Mouse (Mus musculus) intestine, embryonic 14.5 days (tissue): ENCODE measurements at regions not wholly inside any gene's neighbourhood (a gene's known extent, or its start where the extent isn't known, plus 50 kb on each side); places are given as distances from the start of the nearest gene placed in this dataset.

ENCODE experiments used
- ATAC-seq: fragments of 200-750 bp; cut with Nextera tagmentation; replicated peaks from 2 replicates; pipeline ENCODE4 v1.8.0; 2017; ENCODE audit warnings: low read depth, moderate number of reproducible peaks, moderate TSS enrichment, moderate library complexity; ENCODE audit not compliant: low FRiP score, low TSS enrichment
- DNase-seq: peaks from one replicate; pipeline ENCODE4 v3.0.0-alpha.2; 2018; ENCODE audit warnings: low spot score
- H3K27ac ChIP-seq: fragments of 300-500 bp; sonication (generic); 2 replicates; pipeline ENCODE4 v1.5.1; 2014; ENCODE audit warnings: low read depth, mild to moderate bottlenecking, control low read depth
- H3K27me3 ChIP-seq: fragments of 300-500 bp; sonication (generic); replicated peaks from 2 replicates; pipeline ENCODE4 v1.6.1; 2014; ENCODE audit warnings: low read length, control low read depth; ENCODE audit not compliant: control insufficient read depth, insufficient read depth
- H3K36me3 ChIP-seq: fragments of 300-500 bp; sonication (generic); 2 replicates; pipeline ENCODE4 v1.6.1; 2014; ENCODE audit warnings: low read length, control low read depth; ENCODE audit not compliant: control insufficient read depth, insufficient read depth
- H3K4me1 ChIP-seq: fragments of 300-500 bp; sonication (generic); replicated peaks from 2 replicates; pipeline ENCODE4 v1.6.1; 2014; ENCODE audit warnings: low read length, control low read depth, mixed read lengths; ENCODE audit not compliant: control insufficient read depth, insufficient read depth
- H3K4me2 ChIP-seq: fragments of 300-500 bp; sonication (generic); 2 replicates; pipeline ENCODE4 v1.6.1; 2014; ENCODE audit warnings: low read length
- H3K4me3 ChIP-seq: fragments of 300-500 bp; sonication (generic); 2 replicates; pipeline ENCODE4 v1.5.1; 2014; ENCODE audit warnings: low read depth, low read length, control low read depth, mixed read lengths
- H3K9ac ChIP-seq: fragments of 300-500 bp; sonication (generic); 2 replicates; pipeline ENCODE4 v1.6.1; 2014; ENCODE audit warnings: mild to moderate bottlenecking, low read length
- H3K9me3 ChIP-seq: fragments of 300-500 bp; sonication (generic); 2 replicates; pipeline ENCODE4 v1.6.1; 2016; ENCODE audit warnings: low read length, control low read depth; ENCODE audit not compliant: control insufficient read depth
- WGBS: fragments of 180-500 bp; shearing (Covaris S2); extraction: QIAGEN DNeasy Blood & Tissue Kit; methylation state at CpG from one replicate; pipeline ENCODE4 v1.1.7; 2014; 5-methylcytosine and 5-hydroxymethylcytosine counted together

GRCm38 (mm10) chr16:78490245-78490644, 86.3 kb downstream of the D16Ertd472e start:
- Histone ChIP-seq H3K27me3 (no peaks in the 10 kb centered on the region), H3K27ac (no peak overlapping the region), H3K4me1 (no peaks in the 10 kb centered on the region), H3K4me3 (peak overlapping the region; percentile 12), H3K9me3 (no peaks in the 10 kb centered on the region), H3K9ac (no peak overlapping the region), H3K36me3 (no peaks in the 10 kb centered on the region), H3K4me2 (peak overlapping the region; percentile 47)
- ATAC-seq (0 out of 2 replicates have a peak, but pooled peaks have one; percentile 50), DNase-seq (peak; percentile 62)
- WGBS = 18% methylated on average over 12 of the region's 12 CpGs

GRCm38 (mm10) chr16:78489604-78490003, 86.9 kb downstream of the D16Ertd472e start:
- no peak for DNase-seq

DNA sequence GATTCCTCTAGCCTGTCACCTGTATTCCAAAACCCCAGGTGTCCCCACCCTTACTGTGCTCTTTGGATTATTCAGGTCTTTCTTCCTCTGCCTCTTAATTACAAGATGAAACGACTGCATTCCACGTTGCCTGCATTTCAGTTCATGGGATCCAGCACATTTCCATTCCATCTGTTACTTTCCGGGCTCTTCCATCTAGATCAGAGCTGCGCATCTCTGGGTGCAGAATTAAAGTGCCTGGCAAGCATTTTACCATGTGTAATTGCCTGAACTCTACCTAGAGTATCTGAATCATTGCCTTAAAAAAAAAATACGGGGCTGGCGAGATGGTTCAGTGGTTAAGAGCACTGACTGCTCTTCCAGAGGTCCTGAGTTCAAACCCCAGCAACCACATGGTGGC, 90.0 kb downstream of the D16Ertd472e start:
- no peak for ATAC-seq
- no peak overlapping the region for H3K27ac ChIP-seq
- no peaks in the 10 kb centered on the region for H3K36me3 ChIP-seq
- H3K4me2 ChIP-seq = no peak overlapping the region
- DNase-seq = no peak
- no peaks in the 10 kb centered on the region for H3K4me1 ChIP-seq
- 89% methylated on average over 6 of the region's 6 CpGs for WGBS
- no peak overlapping the region for H3K4me3 ChIP-seq
- H3K27me3 ChIP-seq = no peaks in the 10 kb centered on the region
- H3K9ac ChIP-seq = no peak overlapping the region
- no peaks in the 10 kb centered on the region for H3K9me3 ChIP-seq

More at GRCm38 (mm10) chr16:78489604-78490003, 86.9 kb downstream of the D16Ertd472e start:
- H3K27ac ChIP-seq = no peak overlapping the region
- H3K4me2 ChIP-seq = no peak overlapping the region
- WGBS = 58% methylated on average over 4 of the region's 4 CpGs
- H3K27me3 ChIP-seq = no peaks in the 10 kb centered on the region
- no peak for ATAC-seq
- no peak overlapping the region for H3K9ac ChIP-seq
- H3K4me1 ChIP-seq = no peaks in the 10 kb centered on the region
- no peak overlapping the region for H3K4me3 ChIP-seq
- no peaks in the 10 kb centered on the region for H3K36me3 ChIP-seq
- H3K9me3 ChIP-seq = no peaks in the 10 kb centered on the region

- no peak overlapping the region for H3K4me3 ChIP-seq
- no peak for DNase-seq
- no peaks in the 10 kb centered on the region for H3K4me1 ChIP-seq
- no peaks in the 10 kb centered on the region for H3K36me3 ChIP-seq
- 91% methylated on average over 4 of the region's 4 CpGs for WGBS
- no peak overlapping the region for H3K27ac ChIP-seq
- H3K4me2 ChIP-seq = no peak overlapping the region
- ATAC-seq = no peak
- no peak overlapping the region for H3K9ac ChIP-seq
- no peaks in the 10 kb centered on the region for H3K27me3 ChIP-seq
- no peaks in the 10 kb centered on the region for H3K9me3 ChIP-seq
These were observed 92.2 kb downstream of the D16Ertd472e start for GRCm38 (mm10) chr16:78484319-78484718.

DNA sequence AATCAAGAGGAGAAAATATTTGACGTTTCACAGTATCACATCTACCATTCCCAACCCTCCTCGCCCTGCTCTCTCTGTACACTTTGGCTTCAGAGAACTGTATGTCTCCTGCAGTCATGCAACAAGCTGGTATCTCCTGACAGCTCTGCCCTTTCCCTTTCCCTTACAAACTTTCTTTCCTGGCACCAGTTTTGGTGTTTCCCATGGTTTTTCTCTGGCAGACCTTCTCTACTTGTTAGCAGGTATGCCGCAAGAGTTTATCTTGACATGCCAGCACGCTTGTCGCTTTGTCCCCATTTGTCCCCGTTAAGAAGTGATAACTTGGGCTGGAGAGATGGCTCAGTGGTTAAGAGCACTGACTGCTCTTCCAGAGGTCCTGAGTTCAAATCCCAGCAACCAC, 94.9 kb downstream of the D16Ertd472e start:
- Histone ChIP-seq H3K4me3 (no peak overlapping the region), H3K27me3 (no peaks in the 10 kb centered on the region), H3K27ac (no peak overlapping the region), H3K9me3 (no peaks in the 10 kb centered on the region), H3K36me3 (no peaks in the 10 kb centered on the region), H3K9ac (no peak overlapping the region), H3K4me2 (no peak overlapping the region), H3K4me1 (no peaks in the 10 kb centered on the region)
- WGBS = 86% methylated on average over 6 of the region's 6 CpGs
- ATAC-seq (no peak), DNase-seq (no peak)

DNA sequence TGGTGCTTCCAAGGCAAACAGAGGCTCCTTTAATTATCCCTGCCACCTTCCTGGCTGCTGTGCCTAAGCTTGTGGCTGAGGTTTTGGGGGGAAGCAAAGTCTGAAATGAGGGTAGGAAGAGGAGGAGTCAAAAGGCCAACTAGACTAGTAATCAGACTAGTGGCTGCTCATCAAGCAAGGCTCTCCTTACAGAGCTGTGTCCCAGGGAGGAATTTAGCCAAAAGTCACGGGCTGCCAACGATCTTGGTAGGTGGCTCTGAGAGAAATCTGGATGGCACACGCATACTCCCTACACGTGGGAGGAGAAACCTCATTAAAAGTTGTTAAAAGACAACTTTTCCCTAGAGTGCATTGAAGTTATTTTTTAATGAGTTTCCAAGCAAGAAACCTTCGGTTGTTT, 95.4 kb downstream of the D16Ertd472e start:
- DNase-seq = no peak
- WGBS = 67% methylated on average over 5 of the region's 5 CpGs
- ATAC-seq = no peak

GRCm38 (mm10) chr16:78480261-78480660, 96.2 kb downstream of the D16Ertd472e start:
- 91% methylated on average over 10 of the region's 10 CpGs for WGBS
- Histone ChIP-seq H3K36me3 (no peaks in the 10 kb centered on the region), H3K4me3 (no peak overlapping the region), H3K27me3 (no peaks in the 10 kb centered on the region), H3K9me3 (no peaks in the 10 kb centered on the region), H3K27ac (no peak overlapping the region), H3K9ac (no peak overlapping the region), H3K4me1 (no peaks in the 10 kb centered on the region), H3K4me2 (no peak overlapping the region)
- ATAC-seq (no peak), DNase-seq (no peak)

More for the DNA sequence above, 95.4 kb downstream of the D16Ertd472e start:
- H3K4me3 ChIP-seq = no peak overlapping the region
- no peaks in the 10 kb centered on the region for H3K9me3 ChIP-seq
- no peaks in the 10 kb centered on the region for H3K27me3 ChIP-seq
- no peak overlapping the region for H3K27ac ChIP-seq
- no peaks in the 10 kb centered on the region for H3K36me3 ChIP-seq
- H3K4me2 ChIP-seq = no peak overlapping the region
- H3K4me1 ChIP-seq = no peaks in the 10 kb centered on the region
- H3K9ac ChIP-seq = no peak overlapping the region

DNA sequence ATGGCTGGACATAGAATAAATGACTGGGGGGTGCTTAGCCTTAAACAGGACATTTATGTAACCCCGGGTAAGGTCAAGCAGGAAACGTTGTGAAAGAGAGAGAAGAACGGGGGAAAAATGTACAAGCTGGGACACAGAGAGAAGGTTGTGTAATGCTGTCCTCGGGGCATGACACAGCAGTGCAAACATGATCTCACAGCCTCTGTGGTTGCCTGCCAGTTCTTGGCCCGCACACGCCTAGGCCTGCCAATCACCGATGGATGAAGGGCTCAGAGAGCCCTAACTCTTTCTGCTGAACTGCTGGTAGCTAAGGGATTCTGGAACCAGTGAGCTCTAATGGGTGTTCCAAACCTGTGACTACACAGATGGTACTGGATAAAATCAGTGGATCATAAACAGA, 96.5 kb upstream of the Btg3 start:
- Histone ChIP-seq H3K4me1 (no peaks in the 10 kb centered on the region), H3K4me2 (no peak overlapping the region), H3K9me3 (no peaks in the 10 kb centered on the region), H3K27me3 (no peaks in the 10 kb centered on the region), H3K9ac (no peak overlapping the region), H3K4me3 (no peak overlapping the region), H3K36me3 (no peaks in the 10 kb centered on the region), H3K27ac (no peak overlapping the region)
- no peak for DNase-seq
- no peak for ATAC-seq
- WGBS = 80% methylated on average over 7 of the region's 7 CpGs

GRCm38 (mm10) chr16:78459996-78460395, 83.0 kb upstream of the Btg3 start:
- no peak overlapping the region for H3K4me2 ChIP-seq
- 55% methylated on average over 8 of the region's 8 CpGs for WGBS
- H3K9me3 ChIP-seq = no peaks in the 10 kb centered on the region

More at GRCm38 (mm10) chr16:78459996-78460395, 83.0 kb upstream of the Btg3 start:
- H3K4me1 ChIP-seq = no peaks in the 10 kb centered on the region
- no peaks in the 10 kb centered on the region for H3K27me3 ChIP-seq
- no peak for ATAC-seq
- no peak overlapping the region for H3K27ac ChIP-seq
- no peaks in the 10 kb centered on the region for H3K36me3 ChIP-seq
- H3K9ac ChIP-seq = no peak overlapping the region
- DNase-seq = no peak
- H3K4me3 ChIP-seq = no peak overlapping the region
